Mouse (Mus musculus): ENCODE results near the gene Eif4ebp2.

- TF ChIP-seq CTCF (IDR thresholded peaks at IDR 0.05; ENCODE audit: borderline replicate concordance, extremely low read depth, insufficient read depth, insufficient read length) (no peak), POLR2A (IDR thresholded peaks at IDR 0.05; ENCODE audit: borderline replicate concordance, extremely low read depth, insufficient read depth, insufficient read length, poor library complexity, severe bottlenecking) (no peak)
These were observed 26.2 kb downstream of the Eif4ebp2 start for GRCm38 (mm10) chr10:61426251-61426757.
